Mouse (Mus musculus) ES-E14 (cell line): ENCODE data around the gene Trak2.

Source experiments
- CHD2 ChIP-seq: IDR thresholded peaks from 2 replicates; pipeline ENCODE4 v1.6.1; 2014; ENCODE audit warnings: mild to moderate bottlenecking, low read depth, low read length, inconsistent platforms
- MAFK ChIP-seq: IDR thresholded peaks from 2 replicates; pipeline ENCODE4 v1.6.1; 2014; ENCODE audit warnings: mild to moderate bottlenecking, low read depth, low read length, inconsistent platforms; ENCODE audit not compliant: insufficient read depth
- ZC3H11A ChIP-seq: IDR thresholded peaks from 2 replicates; pipeline ENCODE4 v1.6.1; 2012; ENCODE audit warnings: low read depth, mild to moderate bottlenecking, inconsistent platforms, low read length, borderline replicate concordance
- ZNF384 ChIP-seq: IDR thresholded peaks from 2 replicates; pipeline ENCODE4 v1.6.1; 2012; ENCODE audit warnings: low read depth, low read length, inconsistent platforms

- TF ChIP-seq MAFK (no peak), ZC3H11A (no peak), CHD2 (no peak), ZNF384 (no peak)
Observed at GRCm38 (mm10) chr1:58971097-58971496, 2.1 kb downstream of the Trak2 start.
